Comparison of ENCODE assay signal across 9 mouse cellular contexts in the genomic region with DNA sequence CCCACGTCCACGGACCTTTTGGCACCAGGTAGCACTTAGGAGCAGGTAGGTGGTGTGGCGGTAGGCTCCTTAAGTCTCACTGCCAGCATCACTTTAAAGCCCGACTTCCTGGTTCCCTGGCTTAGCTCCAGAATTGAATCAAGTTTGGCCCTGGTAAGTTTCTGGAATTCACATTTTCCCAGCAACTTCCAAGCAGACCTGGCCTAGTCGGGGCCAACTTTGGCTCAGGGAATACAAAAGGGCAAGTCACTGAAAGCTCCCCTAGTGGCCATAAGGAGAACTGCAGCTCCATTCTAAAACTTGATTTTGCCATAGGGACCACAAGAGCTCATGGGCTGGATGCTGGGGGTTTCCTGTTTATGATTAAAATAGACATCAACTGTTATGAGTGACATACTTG.
DNase-seq lines count a peak whose midpoint lies in the region; TF ChIP-seq lines count a peak whose summit lies in the region.
"Had no signal": no experiment of that assay in that cellular context is flagged by ENCODE, and none has a peak within 500 bp of the region (broad histone marks: within the 10 kb centered on the region; RNA-seq: fewer than 3 reads in every experiment).

No protein-coding gene starts in this region.

- no peak for DNase-seq in heart, adult 2 months
- no peak for DNase-seq in heart, adult 9 months (ENCODE audit: low spot score in 2 of 2)
- peak; percentile 5 for DNase-seq in thymus, adult 2 months
- DNase-seq in thymus, postnatal 36 days = no peak
- DNase-seq in induced T-regulatory cell, adult 2 months (ENCODE audit: low read depth) = peak; percentile 34
- no peak for DNase-seq in urinary bladder, postnatal 14 days (ENCODE audit: low spot score)
- no peak for DNase-seq in left cerebral cortex, adult 11 months (ENCODE audit: low spot score)
- no peak for DNase-seq in adrenal gland, postnatal 25 days

- H3K79me2 ChIP-seq in heart, adult 2 months (replicated peaks; ENCODE audit: control insufficient read depth, insufficient read depth, low read length) = no peaks in the 10 kb centered on the region

- H3K27me3 ChIP-seq in heart, adult 2 months (ENCODE audit: control insufficient read depth, insufficient read depth, low read length) = no peaks in the 10 kb centered on the region
- no peaks in the 10 kb centered on the region for H3K27me3 ChIP-seq in thymus, adult 2 months (ENCODE audit: control insufficient read depth, insufficient read depth, low read length)
- H3K27me3 ChIP-seq: neural tube, embryonic 12.5 days had no signal

- no peaks in the 10 kb centered on the region for H3K4me1 ChIP-seq in heart, adult 2 months (ENCODE audit: control insufficient read depth, insufficient read depth, low read length)
- H3K4me1 ChIP-seq in thymus, adult 2 months (replicated peaks; ENCODE audit: control insufficient read depth, insufficient read depth, low read length) = no peaks in the 10 kb centered on the region

- no peak overlapping the region for H3K9ac ChIP-seq in heart, adult 2 months (ENCODE audit: low read depth, low read length)
- H3K9ac ChIP-seq: neural tube, embryonic 12.5 days had no signal

- 62% methylated on average over 5 of the region's 5 CpGs for WGBS in heart, adult 2 months
- WGBS in thymus, adult 2 months = 70% methylated on average over 5 of the region's 5 CpGs

- no peak overlapping the region for H3K4me3 ChIP-seq in heart, adult 2 months
- H3K4me3 ChIP-seq in thymus, adult 2 months (ENCODE audit: control insufficient read depth, insufficient read depth, low read length) = no peak overlapping the region
- H3K4me3 ChIP-seq: neural tube, embryonic 12.5 days had no signal

- H3K27ac ChIP-seq in heart, adult 2 months = no peak overlapping the region
- no peak overlapping the region for H3K27ac ChIP-seq in thymus, adult 2 months (ENCODE audit: control insufficient read depth, insufficient read depth, low read length)
- H3K27ac ChIP-seq: neural tube, embryonic 12.5 days had no signal

- H3K36me3 ChIP-seq in heart, adult 2 months (ENCODE audit: control insufficient read depth, insufficient read depth, low read length) = no peaks in the 10 kb centered on the region
- H3K36me3 ChIP-seq in thymus, adult 2 months (ENCODE audit: control insufficient read depth, insufficient read depth, low read length) = no peaks in the 10 kb centered on the region
- H3K36me3 ChIP-seq: neural tube, embryonic 12.5 days had no signal

- TF ChIP-seq EP300 in heart, adult 2 months (IDR thresholded peaks at IDR 0.05; ENCODE audit: insufficient read depth, low read depth, low read length) = no peak

- peak; percentile 90 for TF ChIP-seq CTCF in heart, adult 2 months (IDR thresholded peaks at IDR 0.05)
- no peak for TF ChIP-seq CTCF in thymus, adult 2 months (IDR thresholded peaks at IDR 0.05; ENCODE audit: borderline replicate concordance, control insufficient read depth, extremely low read depth, insufficient read depth, low read length, poor library complexity)

- intact Hi-C loops in heart, adult 2 months (cut with DNase I) = loop anchor here (5.0 kb wide), 2 partner anchors 224 to 581 kb away; no protein-coding TSS in a partner anchor

- TF ChIP-seq POLR2A in heart, adult 2 months (IDR thresholded peaks at IDR 0.05; ENCODE audit: insufficient read depth, low read depth, low read length) = no peak
- no peak for TF ChIP-seq POLR2A in thymus, adult 2 months (IDR thresholded peaks at IDR 0.05; ENCODE audit: control insufficient read depth, extremely low read depth, insufficient read depth, low read length, poor library complexity)

Comparison
In these comparisons a context has a peak if more than half of its experiments do, and no peak if none do; other contexts are left out.
1. DNase-seq: peak in thymus, adult 2 months (single experiment) and induced T-regulatory cell, adult 2 months (single experiment); none in heart, adult 2 months (0 of 2), heart, adult 9 months (0 of 2), thymus, postnatal 36 days (0 of 2), urinary bladder, postnatal 14 days (single experiment), left cerebral cortex, adult 11 months (single experiment) and adrenal gland, postnatal 25 days (single experiment).